Mouse (Mus musculus) urinary bladder, postnatal 14 days (tissue): ENCODE measurements around the gene Coa7.

Source experiments
- DNase-seq: peaks from one replicate; pipeline ENCODE4 v3.0.0; 2021; ENCODE audit warnings: low spot score

Gene Coa7

DNA sequence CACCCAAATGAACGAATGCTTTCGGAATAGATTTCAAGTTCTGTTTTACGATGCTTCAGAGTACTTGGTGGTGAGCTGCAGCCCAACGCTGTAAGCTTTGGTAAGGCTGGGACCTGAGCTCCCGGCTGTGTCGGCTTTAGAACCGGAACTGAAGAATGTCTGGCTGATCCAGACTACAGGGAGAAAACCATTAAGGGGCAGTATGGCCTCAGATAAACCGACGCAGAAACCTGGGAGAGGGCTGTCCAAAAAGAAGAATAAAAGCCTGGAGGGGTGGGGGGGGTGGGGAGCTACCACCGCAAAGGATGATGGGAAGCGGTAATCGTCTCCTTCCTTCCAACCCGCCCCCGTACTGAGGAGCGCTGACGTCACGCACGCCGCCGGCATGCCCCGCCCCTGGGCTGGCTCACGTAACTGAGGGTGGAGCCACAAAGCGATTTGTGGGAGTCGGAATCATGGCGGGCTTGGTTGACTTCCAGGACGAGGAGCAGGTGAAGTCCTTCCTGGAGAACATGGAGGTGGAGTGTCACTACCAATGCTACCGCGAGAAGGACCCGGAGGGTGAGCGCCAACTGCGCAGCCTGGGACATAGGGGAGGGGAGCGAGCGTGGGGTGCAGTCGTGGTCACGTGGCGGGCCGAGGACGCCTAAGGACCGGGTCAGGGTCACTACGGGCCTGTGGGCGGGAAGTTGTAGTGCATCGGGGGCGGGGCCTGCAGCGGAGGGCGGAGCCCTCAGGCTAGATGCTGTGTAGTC is at the start of gene Coa7:
Gene Coa7, plus strand, starts transcription at position 411 of the 755 bp plus-strand sequence.
- peak; percentile 98 for DNase-seq

DNA sequence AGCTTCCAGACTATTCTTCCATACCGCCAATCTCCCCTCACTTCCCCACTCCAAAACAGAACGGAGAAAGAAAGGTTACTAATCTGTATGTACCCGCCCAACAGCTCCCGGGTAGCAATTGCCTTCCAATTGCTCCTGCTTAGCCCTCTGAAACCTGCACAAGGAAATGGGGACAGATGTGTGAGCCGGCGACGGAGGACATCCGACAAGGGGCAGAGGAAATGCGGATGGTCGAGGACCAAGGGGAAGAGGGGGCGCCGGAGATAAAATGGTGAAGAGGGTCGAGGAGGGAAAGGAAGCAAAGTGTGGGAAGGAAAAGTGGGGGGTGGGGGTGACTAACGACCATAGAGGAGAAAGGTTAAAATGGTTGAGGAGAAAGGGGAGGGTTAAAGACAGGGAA is 27.7 kb upstream of the Coa7 start:
- no peak for DNase-seq

DNA sequence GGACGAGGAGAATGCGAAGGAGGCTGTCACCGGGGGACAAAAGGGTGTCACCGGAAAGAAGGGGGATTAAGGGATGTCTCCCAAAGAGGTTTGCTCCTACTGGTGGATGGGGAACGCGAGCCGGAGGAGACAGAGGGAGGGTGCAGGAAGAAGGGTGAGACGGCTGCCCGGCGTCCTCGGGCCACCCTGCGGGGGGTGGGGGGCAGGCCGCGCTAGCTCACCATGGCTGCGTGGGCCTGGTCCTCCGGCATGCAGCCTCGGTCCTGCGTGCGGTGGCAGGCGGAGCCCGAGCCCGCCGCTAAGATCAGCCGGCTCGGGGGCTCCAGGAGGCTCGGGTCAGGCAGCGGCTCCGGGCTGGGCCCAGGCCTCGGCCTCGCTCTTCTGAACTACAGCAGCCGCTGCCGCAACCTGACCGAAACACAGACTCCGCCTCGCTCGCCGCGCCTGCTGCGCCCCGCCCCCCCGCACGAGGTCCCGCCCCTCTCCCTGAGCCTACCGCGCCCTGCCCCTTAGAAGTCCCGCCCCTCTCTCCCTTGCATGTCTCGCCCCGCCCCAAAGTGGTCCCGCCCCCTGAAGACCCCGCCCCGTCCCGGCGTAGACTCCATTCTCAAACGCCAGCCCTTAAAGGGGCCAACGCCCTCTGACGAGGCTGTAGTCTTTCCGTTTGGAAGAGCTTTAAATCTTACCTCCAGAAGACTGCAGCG is 27.1 kb upstream of the Coa7 start, which contains the start of gene Zyg11b:
Gene Zyg11b, minus strand, starts transcription at position 427 of the 704 bp plus-strand sequence.
- DNase-seq = peak; percentile 88

DNA sequence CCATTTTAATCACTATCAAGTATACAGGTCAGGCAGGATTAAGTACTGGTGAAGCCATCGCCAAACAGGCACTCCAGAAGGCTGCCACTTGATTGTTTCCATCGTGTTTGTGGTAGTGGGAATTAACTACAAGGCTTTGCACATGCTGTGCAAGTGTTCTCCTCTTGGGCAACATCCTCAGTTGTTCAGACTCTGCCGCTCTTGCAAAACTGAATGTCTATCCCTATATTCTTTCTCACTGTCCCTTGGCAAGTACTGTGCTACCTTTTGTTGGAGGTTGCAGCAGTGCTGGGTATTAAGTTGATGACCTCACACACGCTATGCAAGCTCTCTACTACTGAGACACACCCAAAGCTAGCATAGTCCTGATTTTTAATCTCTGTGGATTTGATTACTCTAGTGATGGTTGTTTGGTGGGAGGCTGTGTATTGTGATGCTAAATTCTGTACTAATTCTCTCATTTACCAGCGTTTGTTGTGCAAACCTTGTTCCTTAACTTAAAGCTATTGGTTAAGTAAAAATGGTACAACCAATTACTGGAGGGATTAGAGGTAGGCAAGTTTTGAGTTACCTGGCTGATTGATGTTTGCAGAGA is 25.5 kb upstream of the Coa7 start:
- no peak for DNase-seq

DNA sequence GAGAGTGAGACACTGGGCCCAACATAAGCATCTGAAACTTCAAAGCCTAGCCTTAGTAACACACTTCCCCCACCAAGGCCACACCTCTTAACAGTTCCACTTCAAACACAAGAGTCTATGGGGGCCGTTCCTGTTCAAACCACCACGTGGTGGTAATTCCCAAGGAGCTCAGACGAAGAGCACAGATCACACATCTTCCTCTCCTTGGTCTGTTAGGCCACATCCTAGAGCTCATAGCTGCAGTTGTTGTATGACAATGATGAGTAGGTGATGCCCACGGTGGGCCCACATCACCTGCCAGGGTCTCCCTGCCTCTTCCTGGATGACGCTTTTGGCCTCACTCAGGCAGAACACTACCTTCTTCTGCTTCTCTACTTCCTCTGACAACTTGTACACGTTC is 17.2 kb upstream of the Coa7 start:
- DNase-seq = no peak

DNA sequence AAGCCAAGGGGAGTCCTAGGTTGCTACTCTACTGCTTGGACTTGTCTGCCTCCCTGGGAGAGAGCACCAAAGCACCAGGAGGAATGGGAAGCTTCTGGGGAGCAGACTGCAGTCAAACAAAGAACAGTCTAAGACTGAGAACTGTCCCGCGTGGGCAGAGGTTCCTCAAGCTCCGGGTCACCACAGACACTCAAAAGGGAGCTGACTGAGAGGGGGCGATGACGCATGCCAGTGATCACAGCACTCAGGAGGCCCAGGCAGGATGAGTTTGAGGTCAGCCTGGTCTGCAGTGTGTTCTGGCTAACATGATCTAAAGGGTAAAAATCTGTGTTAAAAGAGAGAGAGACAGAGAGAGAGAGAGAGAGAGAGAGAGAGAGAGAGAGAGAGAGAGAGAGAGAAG is 13.9 kb upstream of the Coa7 start:
- DNase-seq = no peak

DNA sequence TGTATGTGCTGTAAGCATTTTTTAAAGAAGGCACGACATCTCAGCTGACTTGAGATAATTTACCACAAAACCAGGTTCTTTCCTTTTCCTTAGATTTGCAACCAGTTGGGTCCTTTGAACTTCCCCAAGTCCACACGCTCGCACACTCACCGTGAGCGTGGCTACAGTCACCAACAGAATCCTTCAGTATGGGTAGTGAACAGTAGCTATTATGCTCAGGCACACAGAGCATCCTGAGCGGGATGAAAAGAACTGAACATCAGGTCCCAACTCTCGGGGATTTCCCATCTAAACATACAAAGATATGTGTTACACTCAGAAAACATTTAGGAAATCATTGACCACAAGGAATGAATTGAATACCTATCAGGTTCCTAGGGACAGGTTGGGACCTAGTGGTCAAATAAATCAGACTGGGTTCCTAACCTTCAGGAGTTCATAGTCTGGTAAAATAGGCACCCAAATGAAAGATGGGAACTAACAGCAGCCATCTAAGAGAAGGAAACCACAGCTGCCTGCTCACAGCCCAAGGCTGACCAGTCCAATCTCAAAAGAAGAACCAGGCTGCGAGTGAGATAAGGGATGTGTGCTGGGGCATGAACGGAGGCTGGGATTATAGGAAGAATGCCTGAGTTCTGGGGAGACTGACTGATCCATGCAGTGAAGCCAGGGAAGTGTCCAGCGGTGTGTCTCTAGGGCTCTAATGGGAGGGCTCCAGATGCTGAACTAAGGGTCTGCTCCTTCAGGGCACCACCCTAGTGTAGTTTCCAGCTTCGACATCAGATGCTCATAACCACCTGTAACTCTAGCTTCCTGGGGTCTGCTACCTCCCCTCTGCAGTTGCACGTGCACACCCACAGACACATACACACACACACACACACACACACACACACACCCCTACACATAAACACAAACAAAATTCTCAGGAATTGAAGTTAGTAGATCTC is 10.0 kb upstream of the Coa7 start:
- DNase-seq = no peak

DNA sequence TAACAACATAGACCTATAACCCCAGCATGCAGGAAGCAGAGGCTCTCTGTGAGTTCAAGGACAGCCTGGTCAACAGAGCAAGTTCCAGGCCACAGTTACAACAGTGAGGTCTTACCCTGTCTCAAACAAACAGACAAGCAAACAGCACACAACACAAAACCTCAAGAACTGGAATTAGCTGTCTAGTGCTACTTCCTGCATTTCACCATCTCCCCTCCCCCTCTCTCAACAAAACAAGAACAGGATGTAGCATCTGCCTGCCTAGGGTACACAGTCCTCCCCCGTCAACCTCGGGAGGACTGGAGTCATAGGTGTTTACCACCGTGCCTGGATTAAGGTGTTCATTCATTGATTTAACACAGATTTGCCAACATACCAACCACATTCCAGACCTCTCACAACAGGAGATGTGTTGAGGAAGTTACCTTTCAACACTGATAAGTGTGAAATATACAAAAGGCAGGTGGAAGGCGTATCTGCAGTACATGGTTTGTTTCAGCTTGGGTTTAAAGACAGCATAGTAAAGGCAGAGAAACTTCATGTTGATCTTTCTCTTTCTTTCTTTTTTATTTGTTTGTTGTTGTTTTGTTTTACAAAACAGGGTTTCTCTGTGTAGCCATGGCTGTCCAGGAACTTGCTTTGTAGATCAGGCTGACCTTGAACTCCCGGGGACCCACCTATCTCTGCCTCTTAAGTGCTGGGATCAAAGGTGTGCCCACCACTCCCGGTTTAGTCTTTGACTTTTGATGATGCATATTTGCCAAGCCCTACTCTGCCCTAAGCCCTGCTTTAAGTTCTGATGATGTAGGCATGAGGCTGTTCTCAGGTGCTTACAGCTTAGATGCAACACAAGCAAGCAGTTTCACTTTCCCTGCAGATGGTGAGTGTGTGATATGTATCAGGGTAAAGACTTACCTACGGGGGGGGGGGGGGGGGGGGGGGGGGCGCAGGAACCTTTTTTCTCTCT is 9.0 kb upstream of the Coa7 start:
- DNase-seq = no peak

DNA sequence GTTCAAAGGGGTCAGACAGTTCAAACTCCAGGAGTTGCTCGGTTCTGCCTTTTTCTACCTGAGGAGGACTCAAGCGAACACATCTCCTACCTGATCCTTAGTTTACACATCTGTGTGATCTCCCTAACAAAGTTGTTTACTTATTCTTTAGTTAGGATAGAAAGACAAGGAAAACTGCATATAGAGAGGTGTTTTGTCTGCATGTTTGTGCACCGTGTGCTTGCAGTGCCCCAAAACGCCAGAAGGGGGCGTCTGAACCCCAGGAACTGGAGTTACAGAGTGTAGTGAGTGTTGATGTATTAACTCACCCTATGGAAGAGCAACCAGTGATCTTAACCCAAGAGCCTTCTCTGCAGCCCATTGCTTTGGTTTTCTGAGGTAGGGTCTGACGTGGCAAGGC is 8.2 kb upstream of the Coa7 start:
- no peak for DNase-seq

DNA sequence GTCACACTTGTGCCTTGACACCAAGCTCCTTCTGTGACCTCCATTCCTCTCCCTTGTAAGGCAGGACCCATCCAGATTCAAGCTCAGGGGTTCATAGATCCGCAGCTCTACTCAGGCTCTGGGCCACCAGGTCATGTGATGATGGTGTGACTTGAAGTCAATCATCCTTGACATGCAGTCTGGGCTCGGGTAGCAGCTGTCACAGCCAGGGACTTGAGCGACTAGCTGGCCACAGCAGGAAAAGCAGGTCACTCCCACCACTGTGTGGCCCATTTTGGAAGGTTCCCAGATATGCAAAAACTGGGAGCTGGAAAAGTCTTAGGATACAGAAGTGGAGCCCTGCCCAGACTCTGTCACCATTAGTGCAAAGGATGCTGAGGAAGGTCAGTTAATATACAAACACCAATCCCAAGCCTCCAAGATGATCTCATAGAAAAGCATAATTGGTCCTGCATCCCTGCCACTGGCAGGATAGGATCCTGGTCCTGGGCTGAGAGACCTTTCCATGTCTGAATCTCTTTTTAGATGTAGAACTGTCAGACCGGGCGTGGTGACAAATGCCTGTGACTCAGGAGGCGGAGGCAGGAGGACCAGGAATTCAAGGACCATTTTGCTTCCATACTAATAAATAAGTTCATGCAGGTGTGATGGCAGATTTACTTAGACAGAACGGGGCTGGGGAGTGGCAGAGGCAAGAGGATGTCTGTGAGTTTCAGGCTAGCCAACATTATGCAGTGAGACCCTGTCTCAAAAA is 7.1 kb upstream of the Coa7 start:
- DNase-seq = no peak

DNA sequence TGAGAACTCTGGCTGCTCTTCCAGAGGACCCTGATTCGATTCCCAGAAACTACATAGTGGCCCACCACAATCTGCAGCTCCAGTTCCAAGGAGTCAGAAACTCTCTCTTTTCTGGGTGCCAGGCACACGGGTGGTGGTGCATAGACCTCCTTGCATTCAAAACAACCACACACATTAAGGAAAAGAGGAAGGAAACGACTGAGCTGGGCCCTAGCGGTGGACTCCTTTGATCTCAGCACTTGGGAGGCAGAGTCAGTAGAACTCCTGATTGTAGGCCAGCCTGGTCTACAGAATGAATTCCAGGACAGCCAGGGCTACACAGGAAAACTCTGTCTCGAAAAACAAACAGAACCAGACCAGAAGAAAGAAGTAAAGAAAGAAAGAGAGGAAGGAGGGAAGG is 4.4 kb upstream of the Coa7 start:
- no peak for DNase-seq

DNA sequence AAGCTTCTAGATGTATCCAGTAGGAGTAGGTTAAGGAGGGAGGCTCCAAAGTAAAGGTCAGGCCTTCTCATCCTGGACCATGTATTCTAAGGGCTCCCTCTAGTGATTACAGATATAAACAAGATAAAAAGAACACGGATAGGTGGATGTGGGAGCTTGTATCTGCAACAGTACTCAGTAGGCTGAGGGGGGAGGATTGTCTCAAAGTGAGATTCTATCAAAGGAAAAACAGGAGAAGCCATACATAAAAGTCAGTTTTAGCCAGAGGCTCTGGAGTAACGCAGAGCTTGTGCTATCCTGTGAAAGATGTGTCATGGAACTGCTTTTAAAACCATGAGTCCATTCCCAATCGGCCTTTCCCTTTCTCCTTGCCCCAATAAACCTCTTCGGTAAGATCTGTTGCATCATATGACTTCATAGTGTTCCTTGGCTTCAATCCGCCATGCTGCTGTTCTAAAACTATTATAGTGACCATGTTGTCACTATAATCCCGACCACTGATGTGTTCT is 815 bp upstream of the Coa7 start:
- DNase-seq = no peak

DNA sequence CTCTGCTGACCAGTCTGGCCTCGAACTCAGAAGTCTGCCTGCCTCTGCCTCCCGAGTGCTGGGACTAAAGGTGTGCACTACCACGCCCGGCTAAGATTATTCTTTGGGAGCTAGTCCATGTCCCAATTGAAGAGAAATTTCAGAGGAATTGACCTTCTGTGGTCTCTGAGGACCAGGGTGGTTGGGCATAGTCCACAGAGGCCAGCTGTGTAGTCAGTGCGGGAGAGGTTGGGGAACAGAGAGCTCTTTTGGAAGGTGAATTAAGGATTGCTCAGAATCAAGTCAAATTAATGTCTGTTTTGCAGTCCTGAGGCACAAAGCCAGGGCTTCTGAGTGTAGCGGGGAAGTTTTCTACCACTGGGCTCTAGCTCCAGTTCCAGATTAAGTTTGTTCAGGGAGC is 1.9 kb downstream of the Coa7 start:
- no peak for DNase-seq

DNA sequence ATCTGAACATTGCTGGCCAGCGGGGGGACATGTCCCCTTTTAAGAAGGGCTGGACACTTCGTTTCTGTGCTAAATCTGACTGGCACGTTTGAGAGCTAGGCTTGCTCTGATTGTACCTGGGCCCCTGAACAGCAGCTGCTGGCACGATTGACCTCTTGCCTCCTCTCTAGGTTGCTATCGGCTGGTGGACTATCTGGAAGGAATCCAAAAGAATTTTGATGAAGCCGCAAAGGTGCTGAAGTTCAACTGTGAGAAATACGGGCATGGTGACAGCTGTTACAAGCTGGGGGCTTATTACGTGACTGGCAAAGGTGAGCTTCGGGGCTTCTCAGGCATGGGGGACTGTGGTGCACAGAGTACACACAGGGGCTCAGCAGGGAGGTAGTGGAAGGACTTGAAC is 4.1 kb downstream of the Coa7 start:
- no peak for DNase-seq

DNA sequence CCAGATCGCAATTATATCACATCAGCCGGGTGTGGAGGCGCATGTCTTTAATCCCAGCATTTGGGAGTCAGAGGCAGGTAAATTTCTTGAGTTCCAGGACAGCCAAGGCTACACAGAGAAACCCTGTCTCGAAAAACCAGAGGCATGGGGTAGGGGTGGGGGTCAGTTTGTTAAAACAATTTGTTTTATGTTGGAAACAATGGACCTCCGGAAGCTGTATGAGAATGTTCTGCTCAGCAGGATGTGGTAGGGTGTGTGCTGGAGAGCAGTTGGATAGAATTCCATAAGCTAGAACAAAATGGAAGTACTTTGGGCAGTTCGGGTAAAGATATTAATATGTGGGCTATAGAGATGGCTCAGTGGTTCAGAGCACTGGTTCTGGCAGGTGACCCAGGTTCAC is 7.5 kb downstream of the Coa7 start:
- no peak for DNase-seq

DNA sequence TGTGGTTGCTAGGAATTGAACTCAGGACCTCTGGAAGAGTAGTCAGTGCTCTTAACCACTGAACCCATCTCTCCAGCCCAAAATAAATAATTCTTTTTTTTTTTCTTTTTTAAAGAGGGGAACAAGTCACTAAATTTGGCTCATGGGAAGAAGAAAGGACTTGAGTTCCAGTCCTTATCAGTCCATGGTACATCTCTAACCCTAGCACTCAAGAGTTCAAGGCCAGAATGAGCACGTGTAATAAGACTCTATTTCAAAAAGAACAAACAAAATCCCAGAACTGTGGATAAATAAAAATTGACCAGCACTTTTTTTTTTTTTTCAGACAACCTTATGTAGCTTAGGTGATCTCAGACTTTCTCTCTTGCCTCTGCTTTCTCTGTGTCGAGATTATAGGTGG is 8.8 kb downstream of the Coa7 start:
- no peak for DNase-seq

DNA sequence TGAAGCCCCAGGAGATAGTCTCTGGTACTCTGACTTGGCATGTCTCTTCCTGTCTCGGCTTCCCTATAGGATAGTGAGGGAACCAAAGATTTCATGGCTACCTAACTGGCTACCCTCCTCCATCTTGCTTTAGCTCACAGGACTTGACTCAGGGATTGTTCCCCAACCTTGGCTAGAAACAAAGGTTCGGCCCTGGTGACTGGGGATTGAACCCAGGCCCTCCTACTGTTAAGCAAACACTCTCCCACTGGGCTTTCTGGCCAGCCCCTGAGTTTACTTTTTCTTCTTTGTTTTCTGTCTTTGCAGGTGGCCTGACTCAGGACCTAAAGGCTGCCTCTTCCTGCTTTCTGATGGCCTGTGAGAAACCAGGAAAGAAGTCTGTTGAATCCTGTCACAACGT is 9.9 kb downstream of the Coa7 start:
- no peak for DNase-seq

DNA sequence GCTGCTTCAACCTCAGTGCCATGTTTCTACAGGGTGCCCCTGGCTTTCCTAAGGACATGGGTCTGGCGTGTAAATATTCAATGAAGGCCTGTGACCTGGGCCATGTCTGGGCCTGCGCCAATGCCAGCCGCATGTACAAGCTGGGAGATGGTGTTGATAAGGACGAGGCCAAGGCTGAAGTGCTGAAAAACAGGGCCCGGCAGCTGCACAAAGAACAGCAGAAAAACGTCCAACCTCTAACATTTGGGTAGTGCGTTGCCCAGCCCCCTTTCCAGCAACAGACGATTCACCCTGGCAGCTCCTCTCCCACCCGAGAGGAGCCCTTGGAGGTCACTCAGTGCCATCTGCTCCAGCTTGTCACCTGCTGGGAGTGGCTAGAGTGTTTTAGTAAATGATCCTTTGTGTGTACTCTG is 10.4 kb downstream of the Coa7 start:
- DNase-seq = peak; percentile 62

DNA sequence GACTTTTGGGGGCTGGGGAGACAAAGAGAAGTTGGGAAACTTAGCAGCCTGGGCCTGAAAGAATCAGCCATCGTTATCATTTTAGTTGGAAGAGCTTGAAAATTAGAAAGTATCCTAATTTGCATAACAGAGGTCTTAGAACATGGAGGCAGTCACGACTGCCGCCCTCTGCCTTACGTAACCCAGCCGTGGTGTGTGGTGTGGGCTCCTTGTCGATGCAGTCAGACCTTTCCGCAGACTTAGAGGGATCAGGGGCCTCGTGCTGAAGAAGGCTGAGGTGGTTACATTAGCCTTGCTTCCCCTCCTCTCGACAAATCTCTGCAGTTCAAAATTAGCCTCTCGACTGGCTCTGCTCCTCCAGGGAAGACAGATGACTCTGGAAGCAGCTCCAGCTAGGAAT is 10.9 kb downstream of the Coa7 start:
- no peak for DNase-seq

DNA sequence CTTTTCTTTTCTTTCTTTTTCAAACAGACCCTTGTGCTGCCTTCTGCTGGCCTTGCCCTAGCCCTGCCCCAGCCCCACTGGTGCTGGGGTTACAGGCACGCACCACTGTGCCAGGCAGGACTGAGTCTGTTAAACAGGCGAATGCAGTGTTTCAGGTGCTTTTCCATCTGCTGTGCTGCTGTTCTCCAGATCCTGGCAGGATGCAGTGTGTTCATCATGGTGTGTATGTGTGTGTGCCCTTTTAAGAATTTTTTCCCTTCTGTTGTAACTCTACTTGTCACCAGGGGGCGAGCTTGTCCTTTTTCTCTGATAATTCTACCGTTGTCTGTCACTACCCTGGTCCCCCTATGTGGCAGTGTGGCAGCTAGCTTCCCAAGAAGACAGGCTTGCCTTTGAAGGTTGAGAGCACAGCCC is 11.3 kb downstream of the Coa7 start:
- DNase-seq = peak; percentile 61
